Mouse (Mus musculus) myocyte (in vitro differentiated cells): ENCODE results near the gene Cdkl4. TPM values are rescaled to one million over a fixed set of nuclear protein-coding genes. Genes with fewer than 3 reads are reported as not detected.

Source experiments
- H3K27me3 ChIP-seq: one replicate; pipeline ENCODE4 v1.6.1; 2011; ENCODE audit not compliant: control insufficient read depth, insufficient read depth, insufficient read length
- H3K36me3 ChIP-seq: one replicate; pipeline ENCODE4 v1.6.1; 2011; ENCODE audit not compliant: control insufficient read depth, insufficient read depth
- H3K4me2 ChIP-seq: one replicate; pipeline ENCODE4 v1.6.1; 2011; ENCODE audit warnings: low read depth, control low read depth
- H3K4me3 ChIP-seq: one replicate; pipeline ENCODE4 v1.5.1; 2011; ENCODE audit warnings: mild to moderate bottlenecking, control low read depth, moderate library complexity
- H3K79me2 ChIP-seq: one replicate; pipeline ENCODE4 v1.6.1; 2011; ENCODE audit not compliant: control insufficient read depth, insufficient read depth
- H3ac ChIP-seq: one replicate; pipeline ENCODE4 v1.6.1; 2011; ENCODE audit not compliant: control insufficient read depth, insufficient read length
- CEBPB ChIP-seq: IDR thresholded peaks from 2 replicates; pipeline ENCODE4 v1.6.1; 2011; ENCODE audit warnings: mild to moderate bottlenecking, moderate library complexity; ENCODE audit not compliant: poor library complexity, insufficient read depth, severe bottlenecking
- E2F4 ChIP-seq: IDR thresholded peaks from one replicate; pipeline ENCODE4 v1.6.1; 2011; ENCODE audit warnings: mild to moderate bottlenecking, control low read depth, moderate library complexity; ENCODE audit not compliant: insufficient read depth
- MAX ChIP-seq: IDR thresholded peaks from one replicate; pipeline ENCODE4 v1.6.1; 2011; ENCODE audit warnings: low read depth, mild to moderate bottlenecking, control low read depth
- MYOD1 ChIP-seq, 3 experiments: IDR thresholded peaks; one replicate each; pipeline ENCODE4 v1.6.1; 2011; ENCODE audit warnings: control low read depth in 2 of 3, low read depth in 2 of 3, mild to moderate bottlenecking in 2 of 3, moderate library complexity in 1 of 3; ENCODE audit not compliant: insufficient read length in 2 of 3, control insufficient read depth in 1 of 3
- MYOG ChIP-seq, 3 experiments: IDR thresholded peaks; one replicate each; pipeline ENCODE4 v1.6.1; 2011; ENCODE audit warnings: control low read depth in 2 of 3, low read depth in 2 of 3, mild to moderate bottlenecking in 2 of 3; ENCODE audit not compliant: insufficient read length in 2 of 3, control insufficient read depth in 1 of 3, insufficient read depth in 1 of 3
- POLR2A ChIP-seq: IDR thresholded peaks from one replicate; pipeline ENCODE4 v1.6.1; 2011; ENCODE audit warnings: low read depth, mild to moderate bottlenecking, control low read depth, moderate library complexity; ENCODE audit not compliant: insufficient read length
- POLR2AphosphoS2 ChIP-seq: IDR thresholded peaks from one replicate; pipeline ENCODE4 v1.6.1; 2011; ENCODE audit warnings: low read depth, control low read depth; ENCODE audit not compliant: insufficient read length
- REST ChIP-seq: IDR thresholded peaks from one replicate; pipeline ENCODE4 v1.6.1; 2011; ENCODE audit warnings: mild to moderate bottlenecking, control low read depth, moderate library complexity; ENCODE audit not compliant: insufficient read depth, insufficient read length
- SRF ChIP-seq: IDR thresholded peaks from one replicate; pipeline ENCODE4 v1.6.1; 2011; ENCODE audit warnings: low read depth; ENCODE audit not compliant: control insufficient read depth, insufficient read length
- TCF12 ChIP-seq: IDR thresholded peaks from one replicate; pipeline ENCODE4 v1.6.1; 2011; ENCODE audit warnings: mild to moderate bottlenecking, control low read depth; ENCODE audit not compliant: poor library complexity, insufficient read depth, severe bottlenecking
- TCF3 ChIP-seq: IDR thresholded peaks from one replicate; pipeline ENCODE4 v1.6.1; 2011; ENCODE audit warnings: low read depth, control low read depth; ENCODE audit not compliant: insufficient read length
- USF1 ChIP-seq: IDR thresholded peaks from one replicate; pipeline ENCODE4 v1.6.1; 2011; ENCODE audit warnings: low read depth, mild to moderate bottlenecking, control low read depth, moderate library complexity
- polyA plus RNA-seq: library from polyadenylated mRNA; unstranded; fragments of >200 nt; fragmentation: generic; extraction: Trizol; gene quantifications from one replicate; pipeline ENCODE4 v1.2.1, GENCODE M21; 2012; ENCODE audit warnings: missing spikeins

Cdkl4 gene
- polyA plus RNA-seq, 1 experiment: 0.02 TPM

DNA sequence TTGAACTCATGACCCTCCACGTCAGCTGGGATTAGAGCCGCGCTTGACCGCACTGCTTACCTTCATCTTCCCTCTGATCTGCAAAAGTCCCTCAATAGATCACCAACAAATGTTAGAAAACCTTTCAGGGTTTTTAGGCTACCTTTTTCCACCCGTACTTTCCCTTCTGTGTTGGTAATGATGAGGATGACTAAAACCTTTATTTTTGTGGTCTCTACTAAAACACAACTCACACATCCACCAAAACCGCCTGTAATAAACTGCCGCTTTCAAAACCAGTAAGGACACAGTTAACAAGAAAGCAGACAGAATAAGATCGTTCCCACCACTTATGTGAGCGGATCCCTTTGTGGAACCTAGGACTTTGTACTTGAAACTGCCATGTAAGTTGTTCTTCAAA lies 1.5 kb upstream of the Cdkl4 start:
- Histone ChIP-seq H3K27me3 (no peaks in the 10 kb centered on the region), H3K4me2 (no peak overlapping the region), H3K4me3 (no peak overlapping the region), H3K79me2 (no peaks in the 10 kb centered on the region), H3K36me3 (no peaks in the 10 kb centered on the region), H3ac (no peak overlapping the region)
- TF ChIP-seq TCF3 (no peak), USF1 (no peak), SRF (no peak), REST (no peak), POLR2AphosphoS2 (no peak), MYOG (IDR thresholded peaks at IDR 0.05; ENCODE audit: control insufficient read depth in 1 of 3, insufficient read depth in 1 of 3, insufficient read length in 2 of 3, low read depth in 2 of 3) (no peak), TCF12 (no peak), POLR2A (no peak), MAX (no peak), CEBPB (no peak), MYOD1 (IDR thresholded peaks at IDR 0.05; ENCODE audit: control insufficient read depth in 1 of 3, insufficient read length in 2 of 3, low read depth in 2 of 3) (no peak), E2F4 (no peak)

DNA sequence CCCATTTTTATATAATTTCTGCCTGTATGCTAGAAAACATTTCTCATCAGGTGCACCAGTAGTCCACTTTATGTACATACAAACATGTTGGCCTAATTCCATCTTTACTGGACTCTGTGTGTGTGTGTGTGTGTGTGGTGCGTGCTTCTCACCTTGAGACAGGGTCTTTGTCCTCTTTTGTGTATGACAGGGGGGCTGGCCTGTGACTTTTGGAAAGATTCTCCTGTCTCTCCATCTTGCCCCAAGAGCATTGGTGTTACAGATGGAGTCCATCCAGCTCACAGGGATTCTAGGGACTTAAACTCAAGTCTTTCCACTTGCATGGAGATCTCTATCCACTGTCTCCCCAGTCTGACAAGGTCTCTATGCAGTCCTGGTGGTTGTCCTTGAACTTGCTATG lies 428 bp upstream of the Cdkl4 start:
- Histone ChIP-seq H3ac (no peak overlapping the region), H3K4me3 (no peak overlapping the region), H3K36me3 (no peaks in the 10 kb centered on the region), H3K79me2 (no peaks in the 10 kb centered on the region), H3K27me3 (no peaks in the 10 kb centered on the region), H3K4me2 (no peak overlapping the region)
- TF ChIP-seq REST (no peak), MYOG (IDR thresholded peaks at IDR 0.05; ENCODE audit: control insufficient read depth in 1 of 3, insufficient read depth in 1 of 3, insufficient read length in 2 of 3, low read depth in 2 of 3) (no peak), USF1 (no peak), POLR2AphosphoS2 (no peak), MAX (no peak), CEBPB (no peak), TCF12 (no peak), MYOD1 (IDR thresholded peaks at IDR 0.05; ENCODE audit: control insufficient read depth in 1 of 3, insufficient read length in 2 of 3, low read depth in 2 of 3) (no peak), SRF (no peak), POLR2A (no peak), E2F4 (no peak), TCF3 (no peak)

DNA sequence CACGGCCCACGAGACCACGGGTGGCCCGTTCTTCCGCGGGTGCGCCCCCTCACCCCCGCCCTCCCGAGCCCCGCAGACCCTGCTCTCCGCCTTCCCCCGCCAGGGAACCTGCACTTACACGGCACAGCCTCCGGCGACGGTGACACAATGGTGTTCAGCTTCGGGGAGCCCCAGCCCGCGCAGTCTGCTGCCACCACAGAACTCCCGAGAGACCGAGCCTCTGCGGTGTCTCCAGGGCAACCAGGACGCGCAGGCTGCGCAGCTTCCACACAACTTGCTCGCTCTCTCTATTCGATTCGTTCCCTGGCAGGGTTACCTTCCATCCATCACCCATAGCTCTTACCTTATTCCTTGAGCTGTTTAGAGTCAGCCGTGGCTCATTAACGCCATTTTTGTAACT lies 399 bp downstream of the Cdkl4 start:
- no peak overlapping the region for H3K4me3 ChIP-seq
- H3K4me2 ChIP-seq: no peak overlapping the region
- no peak for TF ChIP-seq E2F4
- TF ChIP-seq REST: no peak
- H3K27me3 ChIP-seq: no peaks in the 10 kb centered on the region
- H3K36me3 ChIP-seq: no peaks in the 10 kb centered on the region
- H3K79me2 ChIP-seq: no peaks in the 10 kb centered on the region
- no peak overlapping the region for H3ac ChIP-seq

DNA sequence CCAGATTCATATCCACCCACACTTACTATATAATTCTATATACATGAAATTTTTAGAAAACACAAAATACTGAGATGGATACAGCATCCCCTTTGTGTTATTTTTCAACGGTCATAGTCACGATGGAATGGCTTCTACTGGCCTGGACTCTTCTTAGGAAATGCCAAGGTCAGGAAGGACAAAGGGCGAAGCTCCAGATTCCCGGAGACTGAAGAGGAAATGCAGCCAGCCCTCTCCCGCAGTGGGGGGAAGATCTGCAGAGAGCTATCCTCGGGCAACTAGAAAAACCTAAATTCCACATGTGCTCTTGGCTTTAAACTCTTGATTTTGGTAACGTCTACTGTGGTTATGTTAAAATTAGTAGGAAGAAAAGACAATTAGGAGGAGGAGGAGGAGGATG lies 2.6 kb downstream of the Cdkl4 start:
- H3K4me2 ChIP-seq: no peak overlapping the region
- no peaks in the 10 kb centered on the region for H3K36me3 ChIP-seq
- TF ChIP-seq E2F4: no peak
- no peaks in the 10 kb centered on the region for H3K79me2 ChIP-seq
- H3K4me3 ChIP-seq: no peak overlapping the region
- H3K27me3 ChIP-seq: no peaks in the 10 kb centered on the region
- H3ac ChIP-seq: no peak overlapping the region

DNA sequence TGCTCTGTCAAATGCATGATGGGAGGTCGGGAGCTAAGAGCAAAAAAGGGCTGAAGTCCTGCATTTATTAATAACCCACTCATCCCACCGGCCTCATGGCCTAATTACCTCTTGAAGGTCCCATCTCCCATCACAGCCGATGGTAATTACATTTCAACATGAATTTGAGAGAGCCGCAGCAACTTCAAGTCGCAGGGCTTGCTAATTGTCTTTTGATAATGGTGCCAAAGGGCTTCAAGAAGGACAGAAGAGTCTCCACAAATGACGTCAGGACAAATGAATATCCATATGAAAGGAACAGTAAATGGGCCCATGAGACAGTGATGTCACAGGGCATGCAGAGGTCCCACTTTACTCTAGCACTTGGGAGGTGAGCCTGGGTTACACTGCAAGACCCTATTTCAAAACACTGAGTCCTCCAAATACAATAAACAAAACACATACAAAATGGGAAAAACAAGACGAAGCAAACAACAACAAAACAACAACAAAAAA lies 3.1 kb downstream of the Cdkl4 start:
- Histone ChIP-seq H3K27me3 (no peaks in the 10 kb centered on the region), H3K4me2 (no peak overlapping the region), H3K79me2 (no peaks in the 10 kb centered on the region), H3K36me3 (no peaks in the 10 kb centered on the region), H3ac (no peak overlapping the region), H3K4me3 (no peak overlapping the region)
- TF ChIP-seq TCF3: no peak
- TF ChIP-seq POLR2AphosphoS2: no peak
